Mouse (Mus musculus) thymus, postnatal 10 days (tissue): ENCODE results near the gene Thbs2.
"Not testable (repeated sequence)": the region's sequence is repeated elsewhere in the genome, so short reads cannot be mapped to it uniquely, and the experiment has no call there.

Source experiments
- DNase-seq, 2 experiments: peaks; one replicate each; pipeline ENCODE4 v3.0.0; 2021; ENCODE audit warnings: low spot score in 2 of 2

Gene Thbs2

GRCm38 (mm10) chr17:14635546-14636323, 58.3 kb downstream of the Thbs2 start:
- DNase-seq: no peak

GRCm38 (mm10) chr17:14628901-14629300, 65.1 kb downstream of the Thbs2 start:
- no peak for DNase-seq

GRCm38 (mm10) chr17:14627828-14628338, 66.2 kb downstream of the Thbs2 start:
- no peak for DNase-seq

GRCm38 (mm10) chr17:14624433-14624832, 69.6 kb downstream of the Thbs2 start:
- DNase-seq: no peak

GRCm38 (mm10) chr17:14621006-14621405, 73.0 kb downstream of the Thbs2 start:
- DNase-seq: not testable (repeated sequence)

GRCm38 (mm10) chr17:14620037-14620436, 74.0 kb downstream of the Thbs2 start:
- no peak for DNase-seq

GRCm38 (mm10) chr17:14619038-14619437, 75.0 kb downstream of the Thbs2 start:
- no peak for DNase-seq
